Mouse (Mus musculus): Measurements from ENCODE around the gene Lamc3.

The Lamc3 gene

GRCm38 (mm10) chr2:31887030-31887429 lies at the start of gene Lamc3:
Lamc3 (plus strand) TSS chr2:31887291.
- TF ChIP-seq GATA4 (IDR thresholded peaks at IDR 0.05; ENCODE audit: insufficient replicate concordance, low read length): no peak

GRCm38 (mm10) chr2:31838868-31839267 lies 48.2 kb upstream of the Lamc3 start:
- no peak for TF ChIP-seq GATA4 (IDR thresholded peaks at IDR 0.05; ENCODE audit: insufficient replicate concordance, low read length)

DNA sequence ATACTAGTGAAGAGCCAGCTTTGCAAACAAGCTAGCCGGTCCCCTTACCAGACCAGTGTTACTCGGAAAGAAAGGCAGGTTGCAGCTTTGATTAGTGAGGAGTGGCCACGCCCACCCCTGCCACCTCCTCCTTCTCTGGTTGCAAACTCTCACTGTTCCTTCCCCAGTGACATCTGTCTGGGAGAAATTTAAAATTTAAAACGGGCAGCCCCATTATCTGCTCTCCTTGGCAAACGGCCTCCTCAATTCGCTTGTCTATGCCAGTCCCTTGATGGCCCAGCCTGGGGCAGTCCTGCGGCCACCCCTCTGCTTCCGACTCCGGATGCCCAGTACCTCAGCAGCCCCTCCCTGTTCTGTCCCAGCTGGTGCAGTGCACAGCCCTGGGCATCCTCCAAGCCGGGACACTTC lies 42.4 kb upstream of the Lamc3 start:
- TF ChIP-seq GATA4 (IDR thresholded peaks at IDR 0.05; ENCODE audit: insufficient replicate concordance, low read length): no peak

DNA sequence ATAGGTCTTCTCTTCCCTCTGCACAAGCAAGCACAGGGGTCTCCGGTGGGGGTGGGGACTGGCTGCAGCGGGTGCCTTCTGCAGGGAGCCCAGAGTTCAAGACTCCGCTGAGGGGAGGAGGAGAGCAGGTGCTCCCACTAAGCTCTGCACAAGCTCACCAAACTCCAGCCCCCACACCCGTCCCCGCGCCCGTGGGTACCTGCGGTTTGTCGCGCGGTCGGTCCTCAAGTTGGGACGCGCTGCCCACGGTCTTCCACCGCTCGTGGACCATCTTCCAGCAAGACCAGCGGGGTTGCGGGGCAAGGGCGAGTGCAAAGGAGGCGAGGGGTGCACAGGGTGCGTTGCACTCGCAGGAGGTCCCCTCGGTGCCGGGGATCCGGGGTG lies 41.6 kb upstream of the Lamc3 start:
- TF ChIP-seq GATA4 (IDR thresholded peaks at IDR 0.05; ENCODE audit: insufficient replicate concordance, low read length): no peak

DNA sequence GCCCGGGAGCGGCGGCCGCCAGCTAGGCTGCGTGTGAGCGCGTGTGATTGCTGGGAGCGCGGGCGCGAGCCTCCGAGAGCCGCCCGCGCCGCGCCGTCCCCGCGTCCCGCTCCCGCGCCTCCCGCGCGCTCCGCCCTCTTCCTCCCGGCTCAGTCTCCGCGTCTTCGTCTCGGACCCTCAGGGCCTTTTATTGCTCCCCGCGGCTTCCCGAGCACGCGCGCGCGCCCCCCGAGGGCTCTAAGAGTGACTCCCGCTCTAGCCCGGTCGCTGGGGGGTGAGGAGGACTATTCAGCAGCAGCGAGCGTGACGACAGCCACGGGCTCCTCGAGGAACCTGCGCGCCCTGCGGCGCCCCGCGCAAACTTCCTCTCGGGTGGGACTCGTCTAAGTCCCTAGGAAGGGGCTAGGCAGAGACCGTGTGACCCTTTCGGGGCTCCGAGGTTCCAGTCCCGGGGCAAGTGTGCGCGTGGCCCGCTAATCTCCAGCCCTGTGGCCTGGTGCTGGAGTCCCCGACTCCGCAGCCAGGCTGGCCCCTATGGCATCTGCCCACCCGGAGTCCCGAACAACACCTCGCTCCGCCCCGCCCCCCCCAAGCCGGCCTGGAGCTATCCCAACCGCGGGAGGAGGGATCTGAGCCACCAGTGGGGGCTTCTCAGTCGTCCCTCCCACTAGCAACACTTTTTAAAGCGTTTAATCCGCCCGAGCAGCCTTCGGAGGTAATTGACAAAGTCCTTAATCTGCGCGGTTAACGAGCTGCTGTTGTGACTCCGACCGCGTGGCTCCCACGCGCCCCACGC lies 41.0 kb upstream of the Lamc3 start, which contains the start of gene Fibcd1:
TSS of gene Fibcd1 (minus strand) at position 110 of the 796 bp plus-strand sequence.
- no peak for TF ChIP-seq GATA4 (IDR thresholded peaks at IDR 0.05; ENCODE audit: insufficient replicate concordance, low read length)

DNA sequence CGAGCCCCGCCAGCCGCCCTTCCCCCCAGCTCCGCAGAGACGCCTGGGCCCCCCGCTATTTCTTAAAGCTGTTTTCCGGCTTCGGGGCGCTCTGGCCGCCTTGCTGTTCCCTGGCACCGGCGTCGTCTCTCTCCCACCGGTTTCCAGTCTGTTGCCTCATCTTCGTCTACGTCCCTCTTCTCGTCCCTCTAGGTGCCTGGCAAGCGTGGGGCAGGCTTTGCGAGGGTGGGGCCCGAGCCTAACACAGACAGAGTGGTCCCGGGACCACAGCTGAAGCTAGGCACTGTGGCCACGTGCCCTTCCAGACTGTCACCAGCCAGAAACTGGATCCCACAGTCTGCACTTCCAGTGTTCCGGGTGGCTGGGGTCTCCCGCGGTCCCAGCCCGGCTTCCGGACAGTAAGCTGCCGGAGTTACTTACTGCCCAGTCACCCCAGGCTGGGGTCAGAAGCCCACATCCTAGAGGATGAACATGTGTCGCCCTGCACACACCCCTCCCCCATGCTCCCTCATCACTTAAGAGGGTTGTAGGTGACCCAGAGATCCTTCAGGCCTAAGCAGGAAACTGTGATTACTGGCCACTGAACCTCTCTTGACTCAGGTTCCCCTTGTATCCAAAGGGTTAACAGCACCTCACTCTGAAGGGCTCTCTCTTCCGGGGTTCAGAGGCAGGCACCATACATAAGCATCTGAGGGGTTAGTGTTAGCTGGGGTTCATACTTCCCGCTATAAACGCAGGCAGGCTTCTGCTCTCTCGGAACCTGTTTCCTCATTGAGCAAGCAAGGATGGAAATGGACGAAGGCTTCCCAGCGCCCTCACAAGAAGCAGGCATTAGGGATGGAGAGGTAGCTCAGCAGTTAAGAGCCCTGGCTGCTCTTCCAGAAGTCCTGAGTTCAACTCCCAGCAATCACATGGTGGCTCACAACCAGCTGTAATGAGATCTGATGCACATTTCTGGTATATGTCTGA lies 40.1 kb upstream of the Lamc3 start:
- no peak for TF ChIP-seq GATA4 (IDR thresholded peaks at IDR 0.05; ENCODE audit: insufficient replicate concordance, low read length)

DNA sequence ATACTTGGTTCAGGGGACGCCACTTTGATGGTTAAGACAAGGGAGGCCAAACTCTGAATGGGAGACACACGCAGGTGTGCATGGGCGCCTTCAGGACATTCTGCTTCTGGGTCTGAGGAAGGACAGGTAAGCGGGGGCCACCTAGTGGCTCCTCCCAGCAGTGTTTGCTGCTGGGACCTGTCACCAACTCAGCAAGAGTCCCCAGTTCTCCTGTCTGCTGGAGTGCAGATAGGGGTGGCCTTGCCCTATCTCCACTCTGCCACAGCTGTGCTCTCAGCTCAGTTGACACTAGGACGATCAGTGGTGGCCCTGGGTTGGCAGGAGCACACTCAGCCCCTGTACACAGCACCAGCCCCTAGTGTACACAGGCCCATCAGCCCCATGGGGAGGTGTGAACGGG lies 39.2 kb upstream of the Lamc3 start:
- TF ChIP-seq GATA4 (IDR thresholded peaks at IDR 0.05; ENCODE audit: insufficient replicate concordance, low read length): no peak

GRCm38 (mm10) chr2:31850141-31850540 lies 37.0 kb upstream of the Lamc3 start:
- no peak for TF ChIP-seq GATA4 (IDR thresholded peaks at IDR 0.05; ENCODE audit: insufficient replicate concordance, low read length)

- no peak for TF ChIP-seq GATA4 (IDR thresholded peaks at IDR 0.05; ENCODE audit: insufficient replicate concordance, low read length)
Observed at GRCm38 (mm10) chr2:31855991-31856390, 31.1 kb upstream of the Lamc3 start.

- no peak for TF ChIP-seq GATA4 (IDR thresholded peaks at IDR 0.05; ENCODE audit: insufficient replicate concordance, low read length)
Observed at GRCm38 (mm10) chr2:31857180-31857579, 29.9 kb upstream of the Lamc3 start.

GRCm38 (mm10) chr2:31858500-31858899 lies 28.6 kb upstream of the Lamc3 start:
- no peak for TF ChIP-seq GATA4 (IDR thresholded peaks at IDR 0.05; ENCODE audit: insufficient replicate concordance, low read length)

- no peak for TF ChIP-seq GATA4 (IDR thresholded peaks at IDR 0.05; ENCODE audit: insufficient replicate concordance, low read length)
Observed at GRCm38 (mm10) chr2:31862919-31863318, 24.2 kb upstream of the Lamc3 start.

DNA sequence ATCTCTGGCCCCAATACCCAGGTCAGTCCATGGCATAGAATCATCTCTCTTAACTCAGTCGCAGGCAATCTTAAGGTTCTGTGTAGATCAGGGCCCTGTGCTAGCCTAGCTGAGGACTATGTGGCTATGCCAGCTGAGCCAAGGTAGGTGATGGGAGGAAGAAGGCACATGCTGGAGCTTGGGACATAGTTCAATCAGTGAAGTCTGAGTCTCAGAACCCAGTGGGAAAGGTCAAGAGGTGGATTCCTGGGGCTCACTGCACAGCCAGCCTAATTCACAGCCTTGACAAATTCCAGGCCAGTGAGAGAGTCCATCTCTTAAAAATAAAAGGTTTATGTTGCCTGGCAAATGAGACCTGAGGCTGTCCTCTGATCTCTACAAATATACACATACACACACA lies 23.3 kb upstream of the Lamc3 start:
- no peak for TF ChIP-seq GATA4 (IDR thresholded peaks at IDR 0.05; ENCODE audit: insufficient replicate concordance, low read length)

GRCm38 (mm10) chr2:31864891-31865290 lies 22.2 kb upstream of the Lamc3 start:
- TF ChIP-seq GATA4 (IDR thresholded peaks at IDR 0.05; ENCODE audit: insufficient replicate concordance, low read length): no peak

DNA sequence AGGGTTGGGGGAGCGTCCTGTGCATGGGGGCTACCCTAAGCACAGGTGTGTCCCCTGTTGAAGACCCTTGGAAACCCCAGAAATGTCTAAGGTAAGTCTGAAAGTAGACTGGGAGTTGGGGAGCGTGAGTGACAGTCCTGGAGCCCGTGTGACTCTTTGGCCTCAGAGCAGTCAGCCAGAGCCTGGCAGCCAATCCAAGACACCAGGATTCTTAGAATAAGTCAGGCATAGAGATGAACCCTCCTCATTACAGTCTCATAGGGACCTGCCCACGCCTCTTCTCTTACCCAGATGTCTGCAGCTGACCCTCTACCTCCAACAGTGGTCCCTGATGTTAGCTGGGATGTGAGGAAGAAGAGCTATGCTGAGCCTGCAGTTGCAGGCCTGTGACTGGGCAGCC lies 21.8 kb upstream of the Lamc3 start:
- TF ChIP-seq GATA4 (IDR thresholded peaks at IDR 0.05; ENCODE audit: insufficient replicate concordance, low read length): no peak

- no peak for TF ChIP-seq GATA4 (IDR thresholded peaks at IDR 0.05; ENCODE audit: insufficient replicate concordance, low read length)
Observed at GRCm38 (mm10) chr2:31865794-31866193, 21.3 kb upstream of the Lamc3 start.

Data from liver, adult (tissue).